Mouse (Mus musculus) cortical plate, adult 2 months (tissue): ENCODE measurements at regions not wholly inside any gene's neighbourhood (a gene's known extent, or its start where the extent isn't known, plus 50 kb on each side); places are given as distances from the start of the nearest gene placed in this dataset.

ENCODE experiments used
- CTCF ChIP-seq: fragments of 200-500 bp; IDR thresholded peaks from 2 replicates; pipeline ENCODE4 v1.5.1; 2011; ENCODE audit warnings: mild to moderate bottlenecking, control low read depth, low read length; ENCODE audit not compliant: insufficient read depth; ENCODE audit errors: extremely low read depth
- POLR2A ChIP-seq: fragments of 200-500 bp; IDR thresholded peaks from 2 replicates; pipeline ENCODE4 v1.6.1; 2011; ENCODE audit warnings: mild to moderate bottlenecking, low read length, control low read depth; ENCODE audit not compliant: insufficient read depth; ENCODE audit errors: extremely low read depth

GRCm38 (mm10) chr11:112327606-112328005 lies 454.4 kb upstream of the Sox9 start:
- TF ChIP-seq CTCF (no peak), POLR2A (no peak)
